Mouse (Mus musculus): ENCODE measurements around the gene Epb41l5.

GRCm38 (mm10) chr1:119624444-119624843 is 24.4 kb downstream of the Epb41l5 start:
- no peak for TF ChIP-seq POLR2A (IDR thresholded peaks at IDR 0.05; ENCODE audit: control insufficient read depth, extremely low read depth, insufficient read depth, low read length, poor library complexity)
- no peak for TF ChIP-seq CTCF (IDR thresholded peaks at IDR 0.05; ENCODE audit: borderline replicate concordance, control insufficient read depth, extremely low read depth, insufficient read depth, low read length, poor library complexity)

Data from thymus, adult 2 months (tissue).